Mouse (Mus musculus) ES-Bruce4 (cell line): Measurements from ENCODE around the gene Morf4l2.

Experiments
- CTCF ChIP-seq: IDR thresholded peaks from one replicate; pipeline ENCODE4 v1.8.1; 2011; ENCODE audit warnings: low read depth, low read length
- EP300 ChIP-seq: IDR thresholded peaks from 2 replicates; pipeline ENCODE4 v1.6.1; 2011; ENCODE audit warnings: low read depth, low read length; ENCODE audit not compliant: insufficient read depth
- POLR2A ChIP-seq: IDR thresholded peaks from one replicate; pipeline ENCODE4 v1.8.1; 2011; ENCODE audit warnings: low read length; ENCODE audit not compliant: insufficient read depth

DNA sequence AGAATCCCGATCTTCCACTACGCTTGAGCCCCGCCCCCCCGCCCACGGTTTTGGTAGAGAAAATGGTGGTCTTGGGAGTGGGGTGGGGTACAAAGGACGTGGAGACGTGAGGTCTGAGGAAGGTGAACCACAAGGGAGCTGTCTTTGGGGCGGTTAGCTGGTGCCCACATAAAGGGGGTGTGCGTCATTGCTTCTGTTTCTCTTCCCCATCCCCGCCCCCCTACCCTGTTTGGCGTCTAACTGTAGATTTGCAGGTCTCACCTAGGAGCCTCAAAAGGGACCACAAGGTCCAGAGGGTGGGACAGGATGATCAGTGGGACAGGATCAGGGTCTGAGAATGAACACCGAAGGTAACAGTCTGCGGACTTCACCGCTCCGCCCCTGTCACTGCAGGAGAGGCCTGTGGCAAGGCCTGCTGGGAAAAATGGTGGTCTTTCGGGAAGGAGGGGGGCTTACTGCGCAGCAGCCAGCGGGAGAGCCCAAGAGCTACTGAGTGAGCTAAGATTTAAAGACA is 35.3 kb downstream of the Morf4l2 start:
- no peak for TF ChIP-seq EP300
- no peak for TF ChIP-seq POLR2A
- no peak for TF ChIP-seq CTCF
